Mouse (Mus musculus) midbrain, postnatal 0 days (tissue): ENCODE results near the gene Olfr1274-ps. TPM values are rescaled to one million over a fixed set of nuclear protein-coding genes. Genes with fewer than 3 reads are reported as not detected.
"Not testable (repeated sequence)": the region's sequence is repeated elsewhere in the genome, so short reads cannot be mapped to it uniquely, and the experiment has no call there.

Source experiments
- ATAC-seq: fragments of 200-750 bp; cut with Nextera tagmentation; 2 replicates; pipeline ENCODE4 v1.8.0; 2017; ENCODE audit warnings: moderate number of reproducible peaks, mild to moderate bottlenecking, moderate TSS enrichment, moderate library complexity; ENCODE audit not compliant: low FRiP score
- DNase-seq: peaks from one replicate; pipeline ENCODE4 v3.0.0-alpha.2; 2015; ENCODE audit warnings: low spot score
- H3K27ac ChIP-seq: fragments of 300-500 bp; sonication (generic); 2 replicates; pipeline ENCODE4 v1.5.1; 2014; ENCODE audit warnings: low read depth, mild to moderate bottlenecking, low read length, mixed read lengths
- H3K27me3 ChIP-seq: fragments of 300-500 bp; sonication (generic); 2 replicates; pipeline ENCODE4 v1.6.1; 2014; ENCODE audit warnings: low read length, control low read depth, mixed read lengths; ENCODE audit not compliant: insufficient read depth
- H3K36me3 ChIP-seq: fragments of 300-500 bp; sonication (generic); 2 replicates; pipeline ENCODE4 v1.6.1; 2014; ENCODE audit warnings: low read length, control low read depth, mixed read lengths; ENCODE audit not compliant: insufficient read depth
- H3K4me1 ChIP-seq: fragments of 300-500 bp; sonication (generic); 2 replicates; pipeline ENCODE4 v1.6.1; 2014; ENCODE audit warnings: mild to moderate bottlenecking, control low read depth, antibody characterized with exemption, low read length, mixed read lengths; ENCODE audit not compliant: insufficient read depth
- H3K4me2 ChIP-seq: fragments of 300-500 bp; sonication (generic); 2 replicates; pipeline ENCODE4 v1.6.1; 2014; ENCODE audit warnings: low read depth, mild to moderate bottlenecking, low read length, mixed read lengths; ENCODE audit not compliant: poor library complexity, severe bottlenecking
- H3K4me3 ChIP-seq: fragments of 300-500 bp; sonication (generic); 2 replicates; pipeline ENCODE4 v1.5.1; 2014; ENCODE audit warnings: low read depth, mild to moderate bottlenecking, low read length, moderate library complexity
- H3K9ac ChIP-seq: fragments of 300-500 bp; sonication (generic); replicated peaks from 2 replicates; pipeline ENCODE4 v1.6.1; 2014; ENCODE audit warnings: mild to moderate bottlenecking, low read length, moderate library complexity, mixed read lengths; ENCODE audit not compliant: poor library complexity, severe bottlenecking
- H3K9me3 ChIP-seq: fragments of 300-500 bp; sonication (generic); 2 replicates; pipeline ENCODE4 v1.6.1; 2016; ENCODE audit warnings: low read length, control low read depth
- CTCF ChIP-seq: IDR thresholded peaks from 2 replicates; pipeline ENCODE4 v1.5.1; 2016; ENCODE audit warnings: antibody characterized with exemption, mild to moderate bottlenecking
- WGBS: fragments of 180-500 bp; shearing (Covaris S2); extraction: QIAGEN DNeasy Blood & Tissue Kit; methylation state at CpG from one replicate; pipeline ENCODE4 v1.1.7; 2014; 5-methylcytosine and 5-hydroxymethylcytosine counted together
- polyA plus RNA-seq: library from polyadenylated mRNA; unstranded; fragments of >200 nt; fragmentation: Nextera tagmentation; extraction: Ambion mirVana; gene quantifications from 2 replicates; pipeline ENCODE4 v1.2.1, GENCODE M21; 2015
- total RNA-seq: library from RNA; depleted of rRNA; stranded (reverse); fragments of >200 nt; gene quantifications from 2 replicates; pipeline ENCODE4 v1.2.3, GENCODE M21; 2014

The Olfr1274-ps gene
- total and polyA plus RNA-seq, 2 experiments from 2014 or later = not detected

DNA sequence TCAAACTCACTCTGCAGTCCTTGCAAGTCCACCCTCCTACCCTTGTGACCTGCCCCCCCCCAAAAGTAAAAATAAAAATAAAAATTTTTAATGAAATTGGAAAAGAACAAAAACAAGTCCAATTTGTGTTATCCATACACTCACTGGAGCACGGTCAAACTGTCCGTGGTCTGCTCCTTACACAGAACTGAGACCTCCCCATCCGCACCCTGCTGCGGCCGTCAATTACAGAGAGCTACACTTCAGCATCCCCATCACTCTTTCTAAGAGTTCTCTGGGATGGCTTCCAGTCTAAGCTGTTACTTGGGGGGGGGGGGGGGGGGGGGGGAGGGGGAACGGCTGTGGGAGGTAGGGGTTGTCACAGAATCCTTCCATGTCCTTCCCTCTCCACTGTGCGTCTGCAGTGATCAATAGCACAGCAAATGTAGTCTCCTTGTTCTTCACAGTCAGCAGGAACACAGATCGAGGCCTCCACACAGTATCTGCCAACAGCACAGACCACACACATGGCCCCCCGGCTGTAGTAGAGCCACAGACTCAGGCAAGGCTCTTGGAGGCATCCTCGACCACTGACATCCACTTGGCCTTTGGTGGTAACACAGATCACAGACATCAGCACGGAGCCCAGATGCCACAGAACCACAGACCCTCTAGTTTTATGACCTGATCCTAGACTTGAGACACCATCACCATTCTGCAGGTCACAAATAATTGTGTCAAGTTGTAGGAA is 30.7 kb downstream of the Olfr1274-ps start:
- not testable (repeated sequence) for H3K9ac ChIP-seq, H3K27me3 ChIP-seq, H3K9me3 ChIP-seq, H3K4me2 ChIP-seq, H3K4me3 ChIP-seq, H3K27ac ChIP-seq, H3K4me1 ChIP-seq, H3K36me3 ChIP-seq, DNase-seq
- WGBS = no CpG with 5 or more reads among the region's 11 CpGs
- peak; percentile 31; the same call in 1 of the 2 replicates for ATAC-seq

DNA sequence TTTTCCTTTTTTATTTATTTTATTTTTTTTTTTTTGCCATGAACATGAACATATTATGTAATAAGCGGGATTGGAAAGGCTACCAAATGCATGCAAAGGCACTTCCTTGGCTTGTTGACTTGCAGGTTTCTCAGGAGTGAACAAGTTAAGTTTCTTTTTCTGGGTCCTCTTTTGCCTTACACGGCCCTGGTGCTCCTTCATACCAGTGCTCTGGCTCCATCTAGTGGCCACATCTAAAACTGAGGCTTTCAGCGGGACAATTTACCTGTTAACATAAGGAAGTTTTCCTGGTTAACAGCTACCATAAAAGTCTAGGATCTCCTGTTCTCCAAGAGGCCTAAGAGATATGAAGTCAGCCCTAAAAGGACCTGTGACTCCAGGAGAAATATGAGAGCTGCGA is 31.3 kb downstream of the Olfr1274-ps start:
- H3K4me1 ChIP-seq, H3K27me3 ChIP-seq, H3K9ac ChIP-seq, ATAC-seq, H3K4me2 ChIP-seq, H3K9me3 ChIP-seq, H3K4me3 ChIP-seq, H3K27ac ChIP-seq, H3K36me3 ChIP-seq, DNase-seq: not testable (repeated sequence)
- WGBS = no CpG with 5 or more reads among the region's 4 CpGs

DNA sequence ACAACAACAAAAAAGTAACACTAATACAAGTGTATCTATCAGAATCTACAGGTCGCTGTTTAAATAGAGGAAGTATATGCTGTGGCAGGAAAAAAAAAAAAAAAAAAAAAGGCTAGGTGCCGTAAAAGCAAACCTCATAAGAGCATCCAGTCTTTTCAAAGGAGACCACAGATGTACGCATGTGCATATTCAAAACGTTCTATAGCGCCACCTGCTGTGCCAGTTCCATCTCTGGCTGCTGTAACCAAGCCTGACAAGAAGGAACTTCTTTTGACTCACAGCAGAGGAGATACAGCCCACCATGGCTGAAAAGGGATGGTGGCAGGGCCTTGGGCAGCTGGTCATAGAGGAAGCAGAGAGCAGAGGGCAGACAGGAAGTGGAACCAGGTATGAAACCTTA is 39.0 kb downstream of the Olfr1274-ps start:
- not testable (repeated sequence) for H3K9ac ChIP-seq, H3K27ac ChIP-seq, H3K36me3 ChIP-seq, DNase-seq, H3K9me3 ChIP-seq, H3K4me1 ChIP-seq, H3K4me3 ChIP-seq, ATAC-seq, H3K4me2 ChIP-seq, H3K27me3 ChIP-seq
- WGBS = 81% methylated on average over 1 of the region's 5 CpGs

DNA sequence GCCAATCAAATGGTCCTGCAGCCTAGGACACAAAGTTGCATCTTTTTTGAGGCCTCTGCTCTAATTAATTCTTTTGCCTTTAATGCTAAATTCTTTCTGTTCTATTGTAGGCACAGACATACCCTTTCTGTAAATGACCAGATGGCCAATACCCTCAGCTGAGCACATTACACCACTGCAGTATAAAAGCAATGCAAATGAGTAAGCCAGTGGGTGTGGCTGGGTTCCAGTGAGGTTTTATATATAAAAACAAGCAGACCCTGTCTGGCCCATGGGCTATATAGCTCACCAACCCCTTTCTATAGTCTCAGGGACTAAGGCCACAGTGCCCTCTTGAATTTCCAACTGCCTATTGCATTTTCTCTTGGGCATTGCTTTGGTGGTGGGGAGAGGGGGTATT is 41.7 kb downstream of the Olfr1274-ps start:
- not testable (repeated sequence) for H3K27me3 ChIP-seq, DNase-seq, H3K4me1 ChIP-seq, H3K4me2 ChIP-seq, H3K9me3 ChIP-seq, H3K36me3 ChIP-seq, ATAC-seq, H3K4me3 ChIP-seq, H3K9ac ChIP-seq, H3K27ac ChIP-seq

DNA sequence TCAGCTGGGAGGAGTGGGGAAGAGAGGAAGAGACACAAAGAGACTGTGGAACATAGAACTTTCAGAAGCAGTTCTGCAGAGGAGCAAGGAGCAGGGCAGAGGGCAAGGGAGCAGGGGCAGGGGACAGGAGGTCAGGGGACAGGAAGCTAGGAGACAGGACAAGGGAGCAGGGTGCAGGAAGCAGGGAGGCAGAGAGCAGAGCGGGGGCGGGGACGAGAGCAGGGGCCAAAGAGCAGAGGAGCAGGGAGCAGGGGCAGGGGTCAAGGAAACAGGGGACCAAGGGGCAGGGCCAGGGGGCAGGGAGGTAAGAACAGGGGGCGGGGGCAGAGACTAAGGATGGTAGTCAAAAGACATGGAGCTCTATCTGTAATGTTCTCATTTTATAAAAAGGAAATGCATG is 43.3 kb downstream of the Olfr1274-ps start:
- not testable (repeated sequence) for H3K4me1 ChIP-seq, DNase-seq, H3K9ac ChIP-seq, H3K36me3 ChIP-seq, H3K4me3 ChIP-seq, H3K27ac ChIP-seq, H3K27me3 ChIP-seq, ATAC-seq, H3K4me2 ChIP-seq, H3K9me3 ChIP-seq
- WGBS = 52% methylated on average over 4 of the region's 4 CpGs

DNA sequence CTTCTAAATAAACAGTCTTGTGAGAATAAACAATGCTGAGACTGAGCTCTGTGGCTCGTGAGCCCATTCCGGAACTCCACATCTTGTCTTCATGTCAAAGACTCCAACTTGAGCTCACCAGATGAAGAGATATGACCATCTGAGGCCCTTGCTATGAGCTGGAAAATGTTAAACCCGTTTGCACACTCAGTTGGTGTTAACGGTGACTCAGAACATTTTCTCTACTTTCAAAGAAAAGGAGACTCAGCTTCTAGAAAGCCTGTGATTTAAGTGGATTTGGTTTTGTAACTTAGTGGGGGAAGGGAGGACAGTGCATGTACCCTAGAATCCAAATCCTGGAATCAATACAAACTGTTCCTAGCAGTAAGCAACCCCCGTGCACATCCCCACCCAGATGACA is 45.3 kb downstream of the Olfr1274-ps start:
- no peaks in the 10 kb centered on the region for H3K4me1 ChIP-seq
- H3K27ac ChIP-seq = no peak overlapping the region
- no peaks in the 10 kb centered on the region for H3K9me3 ChIP-seq
- H3K36me3 ChIP-seq = peaks cover under 1% of the 10 kb centered on the region; the same call in 1 of the 2 replicates
- no peaks in the 10 kb centered on the region for H3K27me3 ChIP-seq
- ATAC-seq = no peak
- TF ChIP-seq CTCF = no peak
- 84% methylated on average over 5 of the region's 5 CpGs for WGBS
- H3K4me3 ChIP-seq = no peak overlapping the region
- no peak overlapping the region for H3K9ac ChIP-seq
- no peak overlapping the region for H3K4me2 ChIP-seq
- no peak for DNase-seq
